Comparison of ENCODE assay signal across 8 mouse cellular contexts in the genomic region with DNA sequence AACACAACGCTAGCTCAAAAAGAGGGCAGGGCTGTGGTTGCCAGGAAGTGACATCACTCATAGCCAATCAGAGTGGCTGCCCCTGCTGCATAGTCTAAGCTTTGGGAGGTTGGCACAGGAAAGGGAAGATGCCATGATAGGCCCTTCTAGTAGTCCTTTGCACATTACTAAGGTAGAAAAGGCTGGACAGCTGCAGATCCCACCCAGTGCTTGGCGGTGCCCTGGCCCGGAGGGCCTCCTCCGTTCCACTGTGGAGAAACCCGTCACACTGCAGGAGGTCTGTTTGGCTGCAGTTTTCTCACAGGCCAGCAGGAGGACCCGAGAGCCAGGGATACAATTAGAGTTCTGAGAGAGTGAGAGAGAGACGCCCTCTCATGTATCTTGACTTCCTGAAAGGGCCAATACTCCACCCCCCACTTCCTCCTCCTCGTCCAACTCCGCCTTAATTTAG. TPM values are rescaled to one million over a fixed set of nuclear protein-coding genes. Genes with fewer than 3 reads are reported as not detected.
DNase-seq lines count a peak whose midpoint lies in the region; ATAC-seq lines count a peak whose summit lies in the region.

No protein-coding gene starts in this region.

- no peak overlapping the region for H3K9ac ChIP-seq in hindbrain, embryonic 15.5 days

- peak overlapping the region; percentile 70 for H3K27ac ChIP-seq in hindbrain, embryonic 15.5 days (replicated peaks)

- H3K9me3 ChIP-seq in hindbrain, embryonic 15.5 days: no peaks in the 10 kb centered on the region

- H3K27me3 ChIP-seq in hindbrain, embryonic 15.5 days: no peaks in the 10 kb centered on the region

- peak; percentile 75 for DNase-seq in NIH3T3 (ENCODE audit: low read depth)
- DNase-seq in cerebellum, postnatal 14 days: peak; percentile 87 to 90
- DNase-seq in frontal cortex, postnatal 36 days (ENCODE audit: low spot score in 2 of 2): peak; percentile 90 to 94
- DNase-seq in layer of hippocampus, postnatal 36 days: peak; percentile 85 to 88
- peak; percentile 90 for DNase-seq in lung, postnatal 25 days (ENCODE audit: low spot score)
- peak; percentile 90 for DNase-seq in retina, embryonic 14.5 days (ENCODE audit: low spot score)
- DNase-seq in thymus, postnatal 4 days: peak; percentile 91

- H3K4me2 ChIP-seq in hindbrain, embryonic 15.5 days: peak overlapping the region; percentile 30

- WGBS in hindbrain, embryonic 15.5 days: 9% methylated on average over 9 of the region's 9 CpGs

- peaks cover 47% of the 10 kb centered on the region for H3K4me1 ChIP-seq in hindbrain, embryonic 15.5 days (replicated peaks)

- ATAC-seq in hindbrain, embryonic 15.5 days (ENCODE audit: low FRiP score, low read depth): peak; percentile 39

- 0 out of 2 replicates have a peak overlapping the region, but pooled peaks have one; percentile 8 for H3K4me3 ChIP-seq in hindbrain, embryonic 15.5 days

- peaks cover 13% of the 10 kb centered on the region; the same call in 1 of the 2 replicates for H3K36me3 ChIP-seq in hindbrain, embryonic 15.5 days

RNA-seq across cellular contexts. Expression of gene Mdfi, which starts 38.9 kb away (rescaled TPM):
- 4.0 and 4.2 TPM in 2 replicates for polyA plus RNA-seq in hindbrain, embryonic 15.5 days (2015; fragmentation: Nextera tagmentation; extraction: Ambion mirVana)
- total RNA-seq in layer of hippocampus, postnatal 36 days (2021): under 1 TPM; 0.40 to 0.91 TPM

RNA-seq across cellular contexts. Expression of gene Foxp4, which starts 51.1 kb away (rescaled TPM):
- polyA plus RNA-seq in hindbrain, embryonic 15.5 days (2015; fragmentation: Nextera tagmentation; extraction: Ambion mirVana): 34.3 and 42.2 TPM in 2 replicates
- total RNA-seq in layer of hippocampus, postnatal 36 days (2021): 10 to 100 TPM; 44.0 to 45.7 TPM

Comparison
In these comparisons a context has a peak if more than half of its experiments do, and no peak if none do; other contexts are left out.
1. Peak in every context shown above with its lines: DNase-seq, ATAC-seq, H3K4me3 ChIP-seq and H3K27ac ChIP-seq.